Mouse (Mus musculus): ENCODE data around the gene Mettl15.

DNA sequence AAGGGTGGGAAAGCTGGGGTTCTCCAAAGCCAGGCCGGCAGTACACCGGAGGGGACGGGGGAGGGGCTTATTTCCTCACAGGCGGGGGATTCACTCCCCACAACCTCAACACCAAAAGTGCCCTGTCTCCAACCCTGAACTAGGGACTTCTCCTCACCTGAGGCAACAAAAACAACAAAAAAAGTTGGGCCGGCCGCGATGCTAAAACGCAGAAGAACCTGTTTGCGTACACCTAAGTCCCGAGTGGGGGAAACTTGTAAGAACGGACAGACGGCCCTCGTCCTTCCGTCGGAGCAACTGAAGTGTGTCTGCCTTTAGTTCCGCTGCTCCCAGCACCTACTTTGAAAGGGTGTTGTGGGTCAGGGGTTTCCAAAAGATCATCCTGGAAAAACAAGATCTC, 2.5 kb downstream of the Mettl15 start:
- TF ChIP-seq CTCF (IDR thresholded peaks at IDR 0.05; ENCODE audit: borderline replicate concordance, extremely low read depth, insufficient read depth, insufficient read length) (no peak), POLR2A (IDR thresholded peaks at IDR 0.05; ENCODE audit: borderline replicate concordance, extremely low read depth, insufficient read depth, insufficient read length, poor library complexity, severe bottlenecking) (no peak)
